Mouse (Mus musculus) kidney, embryonic 14.5 days (tissue): Measurements from ENCODE around the gene C130026I21Rik. TPM values are rescaled to one million over a fixed set of nuclear protein-coding genes. Genes with fewer than 3 reads are reported as not detected.
"Not testable (repeated sequence)": the region's sequence is repeated elsewhere in the genome, so short reads cannot be mapped to it uniquely, and the experiment has no call there.

Experiments
- ATAC-seq: fragments of 200-750 bp; cut with Nextera tagmentation; 2 replicates; pipeline ENCODE4 v1.8.0; 2017; ENCODE audit warnings: moderate number of reproducible peaks, mild to moderate bottlenecking, moderate TSS enrichment, moderate library complexity; ENCODE audit not compliant: low FRiP score, low TSS enrichment
- H3K27ac ChIP-seq: fragments of 300-500 bp; sonication (generic); 2 replicates; pipeline ENCODE4 v1.5.1; 2014; ENCODE audit warnings: low read depth, mild to moderate bottlenecking, low read length, moderate library complexity, mixed read lengths
- H3K27me3 ChIP-seq: fragments of 300-500 bp; sonication (generic); 2 replicates; pipeline ENCODE4 v1.6.1; 2014; ENCODE audit warnings: mild to moderate bottlenecking, low read length; ENCODE audit not compliant: control insufficient read depth, insufficient read depth
- H3K36me3 ChIP-seq: fragments of 300-500 bp; sonication (generic); 2 replicates; pipeline ENCODE4 v1.6.1; 2014; ENCODE audit warnings: low read length, mixed read lengths; ENCODE audit not compliant: control insufficient read depth, insufficient read depth
- H3K4me1 ChIP-seq: fragments of 300-500 bp; sonication (generic); 2 replicates; pipeline ENCODE4 v1.6.1; 2014; ENCODE audit warnings: low read length, mixed read lengths; ENCODE audit not compliant: control insufficient read depth, insufficient read depth
- H3K4me2 ChIP-seq: fragments of 300-500 bp; sonication (generic); replicated peaks from 2 replicates; pipeline ENCODE4 v1.6.1; 2014; ENCODE audit warnings: low read depth, mild to moderate bottlenecking, low read length
- H3K4me3 ChIP-seq: fragments of 300-500 bp; sonication (generic); 2 replicates; pipeline ENCODE4 v1.5.1; 2014; ENCODE audit warnings: mild to moderate bottlenecking, low read length
- H3K9ac ChIP-seq: fragments of 300-500 bp; sonication (generic); 2 replicates; pipeline ENCODE4 v1.6.1; 2014; ENCODE audit warnings: low read depth, mild to moderate bottlenecking, low read length, moderate library complexity
- H3K9me3 ChIP-seq: fragments of 300-500 bp; sonication (generic); 2 replicates; pipeline ENCODE4 v1.6.1; 2016; ENCODE audit warnings: low read length; ENCODE audit not compliant: control insufficient read depth
- WGBS: fragments of 180-500 bp; shearing (Covaris S2); extraction: QIAGEN DNeasy Blood & Tissue Kit; methylation state at CpG from one replicate; pipeline ENCODE4 v1.1.7; 2014; 5-methylcytosine and 5-hydroxymethylcytosine counted together
- polyA plus RNA-seq: library from polyadenylated mRNA; unstranded; fragments of >200 nt; fragmentation: Nextera tagmentation; extraction: Ambion mirVana; gene quantifications from 2 replicates; pipeline ENCODE4 v1.2.1, GENCODE M21; 2014

Gene C130026I21Rik
- polyA plus RNA-seq, 1 experiment from 2014 or later, result not detected

- ATAC-seq, H3K9ac ChIP-seq, H3K36me3 ChIP-seq, H3K4me3 ChIP-seq, H3K27ac ChIP-seq, H3K27me3 ChIP-seq, H3K4me2 ChIP-seq, H3K4me1 ChIP-seq: not testable (repeated sequence)
- H3K9me3 ChIP-seq, result peaks cover 19% of the 10 kb centered on the region
- WGBS, result 70% methylated on average over 3 of the region's 4 CpGs
Observed at GRCm38 (mm10) chr1:85244941-85245340, 25.4 kb downstream of the C130026I21Rik start.

DNA sequence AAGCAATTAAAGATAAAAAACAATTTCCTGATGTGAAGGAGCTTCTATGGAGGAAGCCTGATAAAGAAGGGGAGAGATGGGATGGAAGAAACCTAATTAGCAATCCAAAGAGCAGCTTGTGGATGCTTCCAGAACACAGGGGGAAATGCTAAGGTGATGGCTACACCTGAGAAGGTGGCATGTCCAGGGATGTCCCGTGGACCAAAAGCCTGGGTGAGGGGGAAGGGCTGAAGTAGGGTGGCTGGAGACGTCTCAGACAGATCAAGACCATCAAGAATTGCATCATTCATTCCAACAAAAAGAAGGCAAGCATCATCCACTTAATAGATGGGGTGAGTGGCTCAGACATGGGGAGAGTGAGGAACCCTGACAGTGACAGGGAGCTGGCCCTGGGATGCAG is 27.3 kb downstream of the C130026I21Rik start:
- H3K9me3 ChIP-seq, result peaks cover 23% of the 10 kb centered on the region
- 69% methylated on average over 2 of the region's 2 CpGs for WGBS
- not testable (repeated sequence) for H3K36me3 ChIP-seq, H3K27me3 ChIP-seq, H3K4me2 ChIP-seq, H3K27ac ChIP-seq, H3K4me3 ChIP-seq, H3K4me1 ChIP-seq, H3K9ac ChIP-seq, ATAC-seq

GRCm38 (mm10) chr1:85239018-85239775 is 31.2 kb downstream of the C130026I21Rik start:
- not testable (repeated sequence) for H3K4me1 ChIP-seq, H3K9ac ChIP-seq, H3K4me3 ChIP-seq, ATAC-seq, H3K27me3 ChIP-seq, H3K36me3 ChIP-seq, H3K27ac ChIP-seq, H3K4me2 ChIP-seq
- H3K9me3 ChIP-seq, result peaks cover 18% of the 10 kb centered on the region
- 81% methylated on average over 4 of the region's 4 CpGs for WGBS

DNA sequence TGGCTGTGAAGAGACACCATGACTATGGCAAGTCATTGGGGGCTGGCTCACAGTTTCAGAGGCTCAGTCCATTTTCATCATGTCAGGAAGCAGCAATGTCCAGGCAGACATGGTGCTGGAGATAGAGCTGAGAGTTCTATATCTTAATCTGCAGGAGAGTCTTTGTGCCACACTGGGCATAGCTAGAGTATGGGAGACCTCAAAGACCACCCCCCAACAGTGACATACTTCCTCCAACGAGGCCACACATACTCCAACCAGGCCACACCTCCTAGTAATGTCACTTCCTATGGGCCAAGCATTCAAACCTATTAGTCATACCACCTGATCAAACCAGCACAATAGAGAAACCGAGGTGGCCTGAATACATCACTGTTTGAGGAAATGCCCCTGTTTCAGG is 63.8 kb downstream of the C130026I21Rik start:
- H3K4me2 ChIP-seq, H3K9ac ChIP-seq, H3K36me3 ChIP-seq, H3K4me3 ChIP-seq, ATAC-seq, H3K27ac ChIP-seq, H3K4me1 ChIP-seq, H3K27me3 ChIP-seq, H3K9me3 ChIP-seq: not testable (repeated sequence)
- WGBS, result 52% methylated on average over 1 of the region's 2 CpGs

DNA sequence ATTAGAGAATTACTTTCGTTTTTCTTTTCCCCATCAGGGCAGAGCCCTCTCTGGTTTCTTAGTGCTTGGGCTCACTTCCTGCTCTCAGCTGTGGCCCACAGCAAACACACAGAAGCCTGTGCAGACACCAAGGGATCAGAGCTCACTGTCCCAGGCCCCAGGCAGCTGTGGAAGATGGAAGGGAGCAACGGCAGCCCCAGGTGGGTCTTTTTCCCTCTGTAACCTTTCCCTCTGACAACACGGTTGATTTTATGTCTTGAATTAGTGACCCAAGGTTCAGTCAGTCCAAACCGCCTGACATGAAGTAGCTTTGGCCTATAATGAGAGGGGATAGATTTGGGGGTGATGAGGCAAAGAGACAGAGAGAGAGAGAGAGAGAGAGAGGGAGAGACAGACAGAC is 70.8 kb downstream of the C130026I21Rik start:
- not testable (repeated sequence) for H3K9ac ChIP-seq, H3K27me3 ChIP-seq, H3K4me3 ChIP-seq, H3K36me3 ChIP-seq, H3K4me1 ChIP-seq, H3K27ac ChIP-seq, ATAC-seq, H3K9me3 ChIP-seq, H3K4me2 ChIP-seq
- 91% methylated on average over 3 of the region's 4 CpGs for WGBS

DNA sequence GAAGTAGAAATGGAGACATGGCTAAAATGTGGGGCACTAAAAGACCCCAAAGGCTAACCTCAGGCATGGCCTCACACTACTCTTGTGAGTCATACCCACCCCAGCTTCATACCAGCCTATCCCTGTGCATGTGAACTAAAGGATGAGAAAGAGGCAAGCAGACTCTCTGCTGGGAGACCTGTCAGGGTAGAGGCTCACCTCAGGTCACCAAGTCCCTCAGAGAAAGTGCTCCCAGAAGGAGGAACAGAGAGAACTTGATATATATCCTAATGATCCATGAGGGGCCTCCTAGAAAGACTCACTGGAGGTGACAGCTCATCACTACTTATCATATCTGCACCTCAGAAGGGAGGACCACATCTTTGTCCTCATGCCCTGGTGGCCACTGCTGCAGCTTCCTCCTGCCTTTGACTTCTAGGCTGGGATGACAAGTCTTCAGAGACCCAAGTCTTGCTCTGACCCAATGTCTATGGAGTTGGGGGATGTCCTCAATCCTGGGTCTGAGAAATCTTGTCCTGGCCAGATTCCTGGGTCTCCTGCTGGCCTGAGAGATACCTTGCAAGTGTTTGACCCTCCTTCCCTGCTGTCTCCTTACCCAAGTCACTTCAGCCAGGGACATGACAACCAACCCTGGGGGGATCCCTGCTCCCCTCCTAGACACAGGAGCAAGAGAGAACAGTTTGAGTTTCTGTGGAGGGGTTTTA is 71.6 kb downstream of the C130026I21Rik start:
- ATAC-seq, H3K27ac ChIP-seq, H3K27me3 ChIP-seq: not testable (repeated sequence)

DNA sequence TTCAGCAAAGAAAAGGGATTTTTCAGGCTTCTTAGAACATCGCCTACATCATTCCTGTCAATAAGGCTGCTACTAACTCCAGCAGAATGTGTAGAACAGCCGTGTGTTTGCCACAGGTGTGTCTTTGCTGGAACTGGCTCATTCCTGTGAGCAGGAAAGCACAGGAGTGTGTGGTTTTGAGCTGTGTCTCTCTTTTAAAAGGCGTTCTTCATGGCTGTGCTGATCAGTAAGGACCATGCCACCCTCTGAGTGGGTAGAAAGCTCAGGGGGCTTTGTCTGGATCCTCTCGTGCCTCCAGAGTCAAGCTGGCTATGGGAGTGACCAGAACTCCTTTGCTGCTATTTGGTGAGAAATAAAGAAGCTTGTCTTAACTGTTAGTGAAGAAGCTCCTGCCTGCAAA is 73.6 kb downstream of the C130026I21Rik start:
- not testable (repeated sequence) for H3K4me2 ChIP-seq, H3K9me3 ChIP-seq, H3K4me3 ChIP-seq, H3K36me3 ChIP-seq, H3K4me1 ChIP-seq, ATAC-seq, H3K27ac ChIP-seq, H3K9ac ChIP-seq, H3K27me3 ChIP-seq
- 76% methylated on average over 4 of the region's 4 CpGs for WGBS

More for the DNA sequence above, 71.6 kb downstream of the C130026I21Rik start:
- not testable (repeated sequence) for H3K4me2 ChIP-seq, H3K4me1 ChIP-seq, H3K36me3 ChIP-seq, H3K4me3 ChIP-seq, H3K9me3 ChIP-seq, H3K9ac ChIP-seq

DNA sequence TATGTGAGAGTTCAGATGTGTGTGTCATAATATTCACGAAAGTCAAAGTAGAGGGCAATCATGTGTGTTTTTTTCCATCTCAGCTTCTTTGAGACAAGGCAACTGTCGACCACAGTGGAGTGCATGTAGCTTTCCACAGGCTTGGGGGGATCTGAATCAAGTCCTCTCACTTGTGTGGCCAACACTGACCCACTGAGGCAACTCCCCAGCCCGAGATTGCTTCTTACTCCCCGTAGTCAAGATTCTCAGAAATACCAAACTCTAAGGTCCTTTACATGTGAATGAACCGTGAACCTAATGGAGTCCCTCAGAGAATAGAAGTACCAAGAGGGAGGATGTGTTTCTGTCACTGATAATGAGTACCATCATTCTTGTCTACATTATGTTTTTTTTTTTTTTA is 76.6 kb downstream of the C130026I21Rik start:
- not testable (repeated sequence) for H3K27ac ChIP-seq, H3K27me3 ChIP-seq, H3K4me1 ChIP-seq, H3K9me3 ChIP-seq, H3K4me2 ChIP-seq, ATAC-seq, H3K9ac ChIP-seq, H3K4me3 ChIP-seq, H3K36me3 ChIP-seq
- WGBS, result 77% methylated on average over 5 of the region's 5 CpGs

- H3K4me3 ChIP-seq, H3K9me3 ChIP-seq, H3K27me3 ChIP-seq, H3K4me1 ChIP-seq, H3K9ac ChIP-seq, ATAC-seq, H3K27ac ChIP-seq, H3K4me2 ChIP-seq, H3K36me3 ChIP-seq: not testable (repeated sequence)
- WGBS, result 91% methylated on average over 1 of the region's 3 CpGs
Observed at GRCm38 (mm10) chr1:85181981-85182380, 88.4 kb downstream of the C130026I21Rik start.
